In genomic region chr19:44333991-44334390, GRCm38 (mm10) we compare ENCODE assay signal across 20 mouse cellular contexts. TPM values are rescaled to one million over a fixed set of nuclear protein-coding genes. Genes with fewer than 3 reads are reported as not detected.
"Had no signal": no experiment of that assay in that cellular context is flagged by ENCODE, and none has a peak within 500 bp of the region (broad histone marks: within the 10 kb centered on the region; RNA-seq: fewer than 3 reads in every experiment).

No protein-coding gene starts in this region.

- H3K4me1 ChIP-seq: midbrain, embryonic 10.5 days; midbrain, embryonic 12.5 days; neural tube, embryonic 13.5 days; neural tube, embryonic 15.5 days had no signal

- DNase-seq: lung, adult 18-20 months; lung, embryonic 14.5 days; lung, postnatal 10 days; lung, postnatal 4 days; midbrain, embryonic 14.5 days; retina, postnatal 1 day; right cerebral cortex, adult 18-20 months; right cerebral cortex, postnatal 25 days; right cerebral cortex, postnatal 4 days; spleen, adult 18-20 months; thymus, adult 18-20 months; thymus, postnatal 14 days; thymus, postnatal 36 days had no signal

- H3K27ac ChIP-seq: midbrain, embryonic 10.5 days; midbrain, embryonic 12.5 days; neural tube, embryonic 13.5 days; neural tube, embryonic 15.5 days had no signal

- H3K9me3 ChIP-seq: midbrain, embryonic 10.5 days; midbrain, embryonic 12.5 days; neural tube, embryonic 13.5 days; neural tube, embryonic 15.5 days had no signal

- H3K4me2 ChIP-seq: lung, embryonic 14.5 days; midbrain, embryonic 12.5 days; neural tube, embryonic 13.5 days; neural tube, embryonic 15.5 days had no signal

- H3K27me3 ChIP-seq: midbrain, embryonic 12.5 days; neural tube, embryonic 13.5 days; neural tube, embryonic 15.5 days had no signal

- H3K9ac ChIP-seq: lung, embryonic 14.5 days; midbrain, embryonic 12.5 days; neural tube, embryonic 13.5 days; neural tube, embryonic 15.5 days had no signal

- ATAC-seq: midbrain, embryonic 16.5 days had no signal

- H3K4me3 ChIP-seq: midbrain, embryonic 10.5 days; midbrain, embryonic 12.5 days; myocyte; neural tube, embryonic 13.5 days; neural tube, embryonic 15.5 days had no signal

- H3K36me3 ChIP-seq: midbrain, embryonic 10.5 days; midbrain, embryonic 12.5 days; neural tube, embryonic 13.5 days; neural tube, embryonic 15.5 days had no signal

RNA-seq across cellular contexts. Expression of gene Scd4, which starts 1.1 kb away (rescaled TPM):
- polyA plus RNA-seq: lung, embryonic 14.5 days; neural tube, embryonic 11.5 days had no signal
